Comparison of ENCODE assay signal across 8 mouse cellular contexts in the genomic region with DNA sequence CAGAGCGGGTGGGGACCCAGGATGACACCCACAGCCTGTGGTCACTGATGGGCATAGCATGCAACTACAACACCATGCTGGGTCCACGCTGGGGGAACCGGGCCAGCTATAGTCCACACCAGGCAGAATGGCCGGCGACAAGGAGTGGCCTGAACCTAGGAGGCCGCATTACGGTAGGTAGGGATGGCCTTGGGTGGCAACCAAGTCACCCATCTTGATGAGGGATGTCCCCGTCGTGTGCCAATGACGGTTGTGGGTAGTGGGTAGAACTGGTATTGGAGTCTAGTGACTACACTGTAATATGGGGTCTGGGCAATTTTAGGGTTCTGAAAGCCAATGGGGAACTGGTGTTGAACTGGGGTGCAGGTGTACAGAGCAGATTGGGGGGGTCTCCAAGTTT. TPM values are rescaled to one million over a fixed set of nuclear protein-coding genes. Genes with fewer than 3 reads are reported as not detected.
DNase-seq lines count a peak whose midpoint lies in the region; ATAC-seq and TF ChIP-seq lines count a peak whose summit lies in the region.

No protein-coding gene starts in this region.

- 85% methylated on average over 10 of the region's 10 CpGs for WGBS in kidney, adult 2 months

- H3K9me3 ChIP-seq in G1E (replicated peaks): no peaks in the 10 kb centered on the region

- ATAC-seq in G1E (ENCODE audit: extremely low read depth, insufficient number of reproducible peaks, low FRiP score, poor library complexity, severe bottlenecking): peak; percentile 10; the same call in 1 of the 2 replicates
- ATAC-seq in granulocyte monocyte progenitor cell, adult 5-6 weeks (replicated peaks; ENCODE audit: poor library complexity, severe bottlenecking): peak; percentile 33
- peak; percentile 14 for ATAC-seq in megakaryocyte-erythroid progenitor cell, adult 5-6 weeks (replicated peaks; ENCODE audit: low FRiP score, low TSS enrichment, poor library complexity, severe bottlenecking)

- no peaks in the 10 kb centered on the region for H3K36me3 ChIP-seq in kidney, adult 2 months (ENCODE audit: control insufficient read depth, insufficient read depth, low read length)
- H3K36me3 ChIP-seq in G1E (replicated peaks): peaks cover 84% of the 10 kb centered on the region

- intact Hi-C loops in left cerebral cortex, postnatal 4 days (cut with DNase I): no loop called here

- no peak for TF ChIP-seq CTCF in kidney, adult 2 months (conservative IDR thresholded peaks at IDR 0.05; ENCODE audit: insufficient read depth, insufficient read length, low read depth, low read length)
- no peak for TF ChIP-seq CTCF in G1E (IDR thresholded peaks at IDR 0.05; ENCODE audit: low read depth, low read length)

- DNase-seq in kidney, adult 2 months: no peak
- DNase-seq in kidney, postnatal 14 days: no peak
- DNase-seq in G1E (ENCODE audit: low spot score): no peak
- DNase-seq in right cerebral cortex, postnatal 36 days (ENCODE audit: low spot score in 2 of 2): no peak
- no peak for DNase-seq in left cerebral cortex, postnatal 4 days
- DNase-seq in kidney, postnatal 4 days: no peak

- peak overlapping the region; percentile 24; the same call in 1 of the 2 replicates for H3K4me3 ChIP-seq in kidney, adult 2 months (ENCODE audit: insufficient read depth, low read depth, low read length)
- H3K4me3 ChIP-seq in G1E (ENCODE audit: low read depth, low read length): peak overlapping the region; percentile 85

- H3K27ac ChIP-seq in kidney, adult 2 months (ENCODE audit: insufficient read depth, low read depth, low read length): no peak overlapping the region

- H3K4me1 ChIP-seq in kidney, adult 2 months (ENCODE audit: control insufficient read depth, insufficient read depth, low read length): no peaks in the 10 kb centered on the region
- peaks cover 73% of the 10 kb centered on the region for H3K4me1 ChIP-seq in G1E (ENCODE audit: insufficient read depth, low read depth, low read length)

- no peaks in the 10 kb centered on the region for H3K27me3 ChIP-seq in kidney, adult 2 months (replicated peaks; ENCODE audit: control insufficient read depth, insufficient read depth, low read length)
- H3K27me3 ChIP-seq in G1E (ENCODE audit: insufficient read depth, low read length): no peaks in the 10 kb centered on the region

- no peak for TF ChIP-seq POLR2A in kidney, adult 2 months (IDR thresholded peaks at IDR 0.05; ENCODE audit: low read depth, low read length)

RNA-seq across cellular contexts. Expression of a gene that starts 0.5 kb away (rescaled TPM):
- 9.6 and 25.5 TPM in 2 replicates for polyA plus RNA-seq in kidney, adult 2 months (2012; rRNA removed)
- total RNA-seq in G1E (2014; fragmentation: Nextera tagmentation) (56.7 and 59.4 TPM in 2 replicates), G1E (2017) (104 and 113 TPM in 2 replicates)
- 179 and 186 TPM in 2 replicates for polyA plus RNA-seq in G1E (2012)
- 109 and 133 TPM in 2 replicates for total RNA-seq in granulocyte monocyte progenitor cell, adult 5-6 weeks (2014; fragmentation: Nextera tagmentation)
- total RNA-seq in granulocyte monocyte progenitor cell, adult 5-6 weeks (2017): 110 and 120 TPM in 2 replicates
- total RNA-seq in megakaryocyte-erythroid progenitor cell, adult 5-6 weeks (2014; fragmentation: Nextera tagmentation): 76.2 and 103 TPM in 2 replicates
- total RNA-seq in megakaryocyte-erythroid progenitor cell, adult 5-6 weeks (2017): 52.8 and 64.4 TPM in 2 replicates
- total RNA-seq in left cerebral cortex, postnatal 4 days (2021): 1 to 10 TPM; 1.6 to 1.7 TPM

RNA-seq across cellular contexts. Expression of a gene that starts 20.6 kb away (rescaled TPM):
- polyA plus RNA-seq in kidney, adult 2 months (2012; rRNA removed): 10.6 and 11.8 TPM in 2 replicates
- total RNA-seq in G1E (2014; fragmentation: Nextera tagmentation) (17.4 and 35.9 TPM in 2 replicates), G1E (2017) (12.1 and 15.2 TPM in 2 replicates)
- 21.1 and 21.6 TPM in 2 replicates for polyA plus RNA-seq in G1E (2012)
- total RNA-seq in granulocyte monocyte progenitor cell, adult 5-6 weeks (2014; fragmentation: Nextera tagmentation): 23.0 and 28.8 TPM in 2 replicates
- 14.7 and 16.0 TPM in 2 replicates for total RNA-seq in granulocyte monocyte progenitor cell, adult 5-6 weeks (2017)
- 27.0 and 32.9 TPM in 2 replicates for total RNA-seq in megakaryocyte-erythroid progenitor cell, adult 5-6 weeks (2014; fragmentation: Nextera tagmentation)
- 11.0 and 12.1 TPM in 2 replicates for total RNA-seq in megakaryocyte-erythroid progenitor cell, adult 5-6 weeks (2017)
- 1 to 10 TPM; 7.2 to 8.1 TPM for total RNA-seq in left cerebral cortex, postnatal 4 days (2021)

RNA-seq across cellular contexts. Expression of a gene that starts 22.7 kb away (rescaled TPM):
- polyA plus RNA-seq in kidney, adult 2 months (2012; rRNA removed): 230 and 235 TPM in 2 replicates
- total RNA-seq in G1E (2014; fragmentation: Nextera tagmentation): 74.3 and 90.2 TPM in 2 replicates
- 54.6 TPM in 2 replicates for total RNA-seq in G1E (2017)
- polyA plus RNA-seq in G1E (2012): 148 and 206 TPM in 2 replicates
- 96.6 and 105 TPM in 2 replicates for total RNA-seq in granulocyte monocyte progenitor cell, adult 5-6 weeks (2014; fragmentation: Nextera tagmentation)
- 79.7 and 86.7 TPM in 2 replicates for total RNA-seq in granulocyte monocyte progenitor cell, adult 5-6 weeks (2017)
- 145 and 157 TPM in 2 replicates for total RNA-seq in megakaryocyte-erythroid progenitor cell, adult 5-6 weeks (2014; fragmentation: Nextera tagmentation)
- total RNA-seq in megakaryocyte-erythroid progenitor cell, adult 5-6 weeks (2017): 142 and 150 TPM in 2 replicates
- 10 to 100 TPM; 63.9 to 74.2 TPM for total RNA-seq in left cerebral cortex, postnatal 4 days (2021)

RNA-seq across cellular contexts. Expression of a gene that starts 28.5 kb away (rescaled TPM):
- polyA plus RNA-seq in kidney, adult 2 months (2012; rRNA removed): 52.3 and 55.5 TPM in 2 replicates
- total RNA-seq in G1E (2014; fragmentation: Nextera tagmentation) (4.6 and 8.4 TPM in 2 replicates), G1E (2017) (7.4 and 10.5 TPM in 2 replicates)
- 20.8 and 27.2 TPM in 2 replicates for polyA plus RNA-seq in G1E (2012)
- 50.6 and 57.5 TPM in 2 replicates for total RNA-seq in granulocyte monocyte progenitor cell, adult 5-6 weeks (2014; fragmentation: Nextera tagmentation)
- 72.7 and 89.8 TPM in 2 replicates for total RNA-seq in granulocyte monocyte progenitor cell, adult 5-6 weeks (2017)
- 18.0 and 24.6 TPM in 2 replicates for total RNA-seq in megakaryocyte-erythroid progenitor cell, adult 5-6 weeks (2014; fragmentation: Nextera tagmentation)
- 13.8 and 25.6 TPM in 2 replicates for total RNA-seq in megakaryocyte-erythroid progenitor cell, adult 5-6 weeks (2017)
- total RNA-seq in left cerebral cortex, postnatal 4 days (2021): 10 to 100 TPM; 12.4 to 17.2 TPM

RNA-seq across cellular contexts. Expression of a gene that starts 30.0 kb away (rescaled TPM):
- polyA plus RNA-seq in kidney, adult 2 months (2012; rRNA removed): 1,431 and 1,557 TPM in 2 replicates
- total RNA-seq in G1E (2014; fragmentation: Nextera tagmentation) (274 and 290 TPM in 2 replicates), G1E (2017) (767 and 808 TPM in 2 replicates)
- polyA plus RNA-seq in G1E (2012): 1,138 and 1,173 TPM in 2 replicates
- 278 and 280 TPM in 2 replicates for total RNA-seq in granulocyte monocyte progenitor cell, adult 5-6 weeks (2014; fragmentation: Nextera tagmentation)
- total RNA-seq in granulocyte monocyte progenitor cell, adult 5-6 weeks (2017): 397 and 420 TPM in 2 replicates
- total RNA-seq in megakaryocyte-erythroid progenitor cell, adult 5-6 weeks (2014; fragmentation: Nextera tagmentation): 566 and 603 TPM in 2 replicates
- total RNA-seq in megakaryocyte-erythroid progenitor cell, adult 5-6 weeks (2017): 483 and 498 TPM in 2 replicates
- total RNA-seq in left cerebral cortex, postnatal 4 days (2021): 100 to 1,000 TPM; 311 to 347 TPM

Comparison
In these comparisons a context has a peak if more than half of its experiments do, and no peak if none do; other contexts are left out.
1. RNA of a gene that starts 0.5 kb away (total RNA-seq): 109 to 133 TPM in granulocyte monocyte progenitor cell, adult 5-6 weeks, 56.7 to 113 TPM in G1E and 52.8 to 103 TPM in megakaryocyte-erythroid progenitor cell, adult 5-6 weeks; 1.6 to 1.7 TPM in left cerebral cortex, postnatal 4 days; every median in the first group is over 10 times any median in the second.
2. Peak in every context shown above with its lines, with median percentiles within 50 percentile points of each other: ATAC-seq.